Mouse (Mus musculus): ENCODE measurements at regions not wholly inside any gene's neighbourhood (a gene's known extent, or its start where the extent isn't known, plus 50 kb on each side); places are given as distances from the start of the nearest gene placed in this dataset.

GRCm38 (mm10) chr2:147514748-147515147, 153.0 kb downstream of the Pax1 start:
- in situ Hi-C loops (cut with MboI, MseI), result no loop called here

- in situ Hi-C loops (cut with MboI, MseI), result no loop called here
These were observed 142.2 kb downstream of the Pax1 start for GRCm38 (mm10) chr2:147503962-147504361.

- in situ Hi-C loops (cut with MboI, MseI), result no loop called here
These were observed 137.0 kb downstream of the Pax1 start for GRCm38 (mm10) chr2:147498731-147499130.

- in situ Hi-C loops (cut with MboI, MseI), result no loop called here
These were observed 94.2 kb downstream of the Pax1 start for GRCm38 (mm10) chr2:147455932-147456331.

- in situ Hi-C loops (cut with MboI, MseI), result no loop called here
These were observed 92.9 kb downstream of the Pax1 start for GRCm38 (mm10) chr2:147454362-147455257.
